Mouse (Mus musculus) myocyte (in vitro differentiated cells): ENCODE data around the gene 1700022I11Rik. TPM values are rescaled to one million over a fixed set of nuclear protein-coding genes. Genes with fewer than 3 reads are reported as not detected.

Source experiments
- H3K27me3 ChIP-seq: one replicate; pipeline ENCODE4 v1.6.1; 2011; ENCODE audit not compliant: control insufficient read depth, insufficient read depth, insufficient read length
- H3K36me3 ChIP-seq: one replicate; pipeline ENCODE4 v1.6.1; 2011; ENCODE audit not compliant: control insufficient read depth, insufficient read depth
- H3K4me2 ChIP-seq: one replicate; pipeline ENCODE4 v1.6.1; 2011; ENCODE audit warnings: low read depth, control low read depth
- H3K4me3 ChIP-seq: one replicate; pipeline ENCODE4 v1.5.1; 2011; ENCODE audit warnings: mild to moderate bottlenecking, control low read depth, moderate library complexity
- H3K79me2 ChIP-seq: one replicate; pipeline ENCODE4 v1.6.1; 2011; ENCODE audit not compliant: control insufficient read depth, insufficient read depth
- H3ac ChIP-seq: one replicate; pipeline ENCODE4 v1.6.1; 2011; ENCODE audit not compliant: control insufficient read depth, insufficient read length
- CEBPB ChIP-seq: IDR thresholded peaks from 2 replicates; pipeline ENCODE4 v1.6.1; 2011; ENCODE audit warnings: mild to moderate bottlenecking, moderate library complexity; ENCODE audit not compliant: poor library complexity, insufficient read depth, severe bottlenecking
- E2F4 ChIP-seq: IDR thresholded peaks from one replicate; pipeline ENCODE4 v1.6.1; 2011; ENCODE audit warnings: mild to moderate bottlenecking, control low read depth, moderate library complexity; ENCODE audit not compliant: insufficient read depth
- MAX ChIP-seq: IDR thresholded peaks from one replicate; pipeline ENCODE4 v1.6.1; 2011; ENCODE audit warnings: low read depth, mild to moderate bottlenecking, control low read depth
- MYOD1 ChIP-seq, 3 experiments: IDR thresholded peaks; one replicate each; pipeline ENCODE4 v1.6.1; 2011; ENCODE audit warnings: control low read depth in 2 of 3, low read depth in 2 of 3, mild to moderate bottlenecking in 2 of 3, moderate library complexity in 1 of 3; ENCODE audit not compliant: insufficient read length in 2 of 3, control insufficient read depth in 1 of 3
- MYOG ChIP-seq, 3 experiments: IDR thresholded peaks; one replicate each; pipeline ENCODE4 v1.6.1; 2011; ENCODE audit warnings: control low read depth in 2 of 3, low read depth in 2 of 3, mild to moderate bottlenecking in 2 of 3; ENCODE audit not compliant: insufficient read length in 2 of 3, control insufficient read depth in 1 of 3, insufficient read depth in 1 of 3
- POLR2A ChIP-seq: IDR thresholded peaks from one replicate; pipeline ENCODE4 v1.6.1; 2011; ENCODE audit warnings: low read depth, mild to moderate bottlenecking, control low read depth, moderate library complexity; ENCODE audit not compliant: insufficient read length
- POLR2AphosphoS2 ChIP-seq: IDR thresholded peaks from one replicate; pipeline ENCODE4 v1.6.1; 2011; ENCODE audit warnings: low read depth, control low read depth; ENCODE audit not compliant: insufficient read length
- REST ChIP-seq: IDR thresholded peaks from one replicate; pipeline ENCODE4 v1.6.1; 2011; ENCODE audit warnings: mild to moderate bottlenecking, control low read depth, moderate library complexity; ENCODE audit not compliant: insufficient read depth, insufficient read length
- SRF ChIP-seq: IDR thresholded peaks from one replicate; pipeline ENCODE4 v1.6.1; 2011; ENCODE audit warnings: low read depth; ENCODE audit not compliant: control insufficient read depth, insufficient read length
- TCF12 ChIP-seq: IDR thresholded peaks from one replicate; pipeline ENCODE4 v1.6.1; 2011; ENCODE audit warnings: mild to moderate bottlenecking, control low read depth; ENCODE audit not compliant: poor library complexity, insufficient read depth, severe bottlenecking
- TCF3 ChIP-seq: IDR thresholded peaks from one replicate; pipeline ENCODE4 v1.6.1; 2011; ENCODE audit warnings: low read depth, control low read depth; ENCODE audit not compliant: insufficient read length
- USF1 ChIP-seq: IDR thresholded peaks from one replicate; pipeline ENCODE4 v1.6.1; 2011; ENCODE audit warnings: low read depth, mild to moderate bottlenecking, control low read depth, moderate library complexity
- polyA plus RNA-seq: library from polyadenylated mRNA; unstranded; fragments of >200 nt; fragmentation: generic; extraction: Trizol; gene quantifications from one replicate; pipeline ENCODE4 v1.2.1, GENCODE M21; 2012; ENCODE audit warnings: missing spikeins

Gene 1700022I11Rik
- polyA plus RNA-seq, 1 experiment, result 0.76 TPM

GRCm38 (mm10) chr4:42941396-42941795 lies 28.0 kb upstream of the 1700022I11Rik start:
- H3K4me3 ChIP-seq, result no peak overlapping the region
- H3K4me2 ChIP-seq, result peak overlapping the region; percentile 30
- H3K79me2 ChIP-seq, result no peaks in the 10 kb centered on the region
- H3ac ChIP-seq, result no peak overlapping the region
- no peak for TF ChIP-seq REST
- TF ChIP-seq POLR2A, result no peak
- TF ChIP-seq TCF3, result no peak
- TF ChIP-seq POLR2AphosphoS2, result no peak
- TF ChIP-seq MAX, result no peak
- TF ChIP-seq USF1, result no peak
- no peak for TF ChIP-seq CEBPB
- TF ChIP-seq SRF, result no peak
- TF ChIP-seq MYOD1 (IDR thresholded peaks at IDR 0.05; ENCODE audit: control insufficient read depth in 1 of 3, insufficient read length in 2 of 3, low read depth in 2 of 3), result no peak
- no peak for TF ChIP-seq TCF12
- TF ChIP-seq MYOG (IDR thresholded peaks at IDR 0.05; ENCODE audit: control insufficient read depth in 1 of 3, insufficient read depth in 1 of 3, insufficient read length in 2 of 3, low read depth in 2 of 3), result no peak
- no peak for TF ChIP-seq E2F4
- no peaks in the 10 kb centered on the region for H3K36me3 ChIP-seq
- peaks cover 26% of the 10 kb centered on the region for H3K27me3 ChIP-seq

GRCm38 (mm10) chr4:42943341-42943740 lies 26.1 kb upstream of the 1700022I11Rik start:
- Histone ChIP-seq H3K36me3 (no peaks in the 10 kb centered on the region), H3K79me2 (no peaks in the 10 kb centered on the region), H3K4me3 (no peak overlapping the region), H3K27me3 (peaks cover 7% of the 10 kb centered on the region), H3ac (no peak overlapping the region), H3K4me2 (no peak overlapping the region)
- no peak for TF ChIP-seq SRF
- TF ChIP-seq POLR2AphosphoS2, result no peak
- no peak for TF ChIP-seq USF1

GRCm38 (mm10) chr4:42944185-42944584 lies 25.2 kb upstream of the 1700022I11Rik start:
- Histone ChIP-seq H3K4me3 (no peak overlapping the region), H3K36me3 (no peaks in the 10 kb centered on the region), H3K4me2 (no peak overlapping the region), H3K27me3 (no peaks in the 10 kb centered on the region), H3K79me2 (no peaks in the 10 kb centered on the region), H3ac (no peak overlapping the region)
- TF ChIP-seq REST, result no peak
- TF ChIP-seq POLR2AphosphoS2, result no peak
- TF ChIP-seq USF1, result no peak
- no peak for TF ChIP-seq CEBPB
- TF ChIP-seq E2F4, result no peak
- TF ChIP-seq MYOG (IDR thresholded peaks at IDR 0.05; ENCODE audit: control insufficient read depth in 1 of 3, insufficient read depth in 1 of 3, insufficient read length in 2 of 3, low read depth in 2 of 3), result no peak
- TF ChIP-seq TCF3, result no peak
- TF ChIP-seq TCF12, result no peak
- TF ChIP-seq MAX, result no peak
- TF ChIP-seq MYOD1 (IDR thresholded peaks at IDR 0.05; ENCODE audit: control insufficient read depth in 1 of 3, insufficient read length in 2 of 3, low read depth in 2 of 3), result no peak
- TF ChIP-seq POLR2A, result no peak
- no peak for TF ChIP-seq SRF

DNA sequence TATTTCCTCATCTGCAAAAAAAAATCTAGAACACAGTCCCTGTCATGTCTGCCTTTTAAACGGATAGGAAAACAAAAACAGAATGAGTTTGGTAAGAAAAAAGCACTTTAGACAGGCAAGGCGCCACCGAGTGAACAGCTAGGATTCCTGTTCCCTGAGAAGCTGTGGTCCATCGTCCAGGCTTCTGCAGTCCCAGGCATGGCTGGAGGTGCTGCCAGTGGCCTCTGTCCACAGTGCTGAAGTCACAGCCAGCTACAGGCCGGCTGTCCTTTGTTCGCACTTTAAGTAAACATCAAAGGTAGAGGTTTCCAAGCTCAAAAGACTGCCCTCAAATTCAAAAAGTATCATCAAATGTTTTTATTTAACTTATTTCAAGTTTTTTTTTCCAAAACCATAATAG lies 24.4 kb upstream of the 1700022I11Rik start:
- Histone ChIP-seq H3K4me2 (no peak overlapping the region), H3ac (no peak overlapping the region), H3K27me3 (no peaks in the 10 kb centered on the region), H3K36me3 (no peaks in the 10 kb centered on the region), H3K79me2 (no peaks in the 10 kb centered on the region), H3K4me3 (no peak overlapping the region)
- TF ChIP-seq POLR2A (no peak), TCF12 (no peak), REST (peak; percentile 97), TCF3 (no peak), MYOD1 (IDR thresholded peaks at IDR 0.05; ENCODE audit: control insufficient read depth in 1 of 3, insufficient read length in 2 of 3, low read depth in 2 of 3) (no peak)

DNA sequence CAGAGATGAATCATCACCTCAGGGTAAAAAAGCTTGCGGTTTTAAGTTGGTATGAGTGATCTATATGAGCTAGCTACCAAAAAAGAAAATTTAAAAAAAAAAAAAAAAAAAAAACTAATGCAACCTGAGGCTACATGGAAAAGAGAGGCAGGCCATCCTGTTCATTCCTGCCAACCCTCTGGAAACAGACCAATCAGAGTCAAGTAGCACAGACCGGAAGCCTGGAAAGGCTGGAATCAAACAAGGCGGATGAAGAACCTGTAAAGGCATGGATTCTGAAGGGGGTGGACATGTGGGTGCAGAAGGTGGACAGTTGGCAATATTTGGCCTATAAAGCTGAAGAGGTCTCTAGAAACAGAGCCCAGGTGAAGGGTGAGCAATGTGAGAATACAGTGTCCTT lies 24.0 kb upstream of the 1700022I11Rik start:
- TF ChIP-seq E2F4 (no peak), REST (no peak), TCF12 (no peak), CEBPB (no peak), MAX (no peak), USF1 (no peak), SRF (no peak), MYOD1 (IDR thresholded peaks at IDR 0.05; ENCODE audit: control insufficient read depth in 1 of 3, insufficient read length in 2 of 3, low read depth in 2 of 3) (no peak), POLR2AphosphoS2 (no peak), POLR2A (no peak), MYOG (IDR thresholded peaks at IDR 0.05; ENCODE audit: control insufficient read depth in 1 of 3, insufficient read depth in 1 of 3, insufficient read length in 2 of 3, low read depth in 2 of 3) (no peak), TCF3 (no peak)
- H3K27me3 ChIP-seq, result no peaks in the 10 kb centered on the region
- H3K36me3 ChIP-seq, result no peaks in the 10 kb centered on the region
- no peak overlapping the region for H3K4me3 ChIP-seq
- H3K4me2 ChIP-seq, result no peak overlapping the region
- no peak overlapping the region for H3ac ChIP-seq
- no peaks in the 10 kb centered on the region for H3K79me2 ChIP-seq
